Mouse (Mus musculus): ENCODE measurements around the gene Slamf8.

DNA sequence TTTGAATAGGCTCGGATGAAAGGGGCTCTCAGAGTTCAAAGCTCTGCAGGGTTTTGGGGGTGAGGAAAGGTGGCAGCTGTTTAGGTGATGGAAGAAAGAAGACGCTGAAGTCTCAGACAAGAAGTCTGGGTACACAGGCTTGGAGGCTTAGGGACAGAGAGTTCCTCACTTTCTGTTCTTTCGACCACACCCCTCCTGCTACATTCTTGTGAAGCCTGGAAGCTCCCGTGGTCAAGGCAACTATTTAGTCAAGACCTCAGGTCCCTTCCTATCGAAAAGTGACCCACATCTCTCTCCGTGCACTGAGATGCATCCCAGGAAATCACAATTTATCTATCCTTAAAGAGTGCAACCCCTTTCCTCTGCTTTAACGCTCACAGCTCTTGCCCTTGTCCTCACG, 40.7 kb downstream of the Slamf8 start:
- no peak for TF ChIP-seq CTCF (IDR thresholded peaks at IDR 0.05; ENCODE audit: borderline replicate concordance, control insufficient read depth, extremely low read depth, insufficient read depth, low read length, poor library complexity)
- TF ChIP-seq POLR2A (IDR thresholded peaks at IDR 0.05; ENCODE audit: control insufficient read depth, extremely low read depth, insufficient read depth, low read length, poor library complexity): no peak
